Mouse (Mus musculus) limb, embryonic 14.5 days (tissue): ENCODE measurements around the gene Zbtb20. TPM values are rescaled to one million over a fixed set of nuclear protein-coding genes. Genes with fewer than 3 reads are reported as not detected.

Experiments
- ATAC-seq: fragments of 200-750 bp; cut with Nextera tagmentation; 2 replicates; pipeline ENCODE4 v1.8.0; 2017; ENCODE audit warnings: low read depth, moderate number of reproducible peaks, moderate TSS enrichment; ENCODE audit not compliant: low FRiP score
- DNase-seq: peaks from one replicate; pipeline ENCODE4 v3.0.0-alpha.2; 2015; ENCODE audit warnings: low spot score
- H3K27ac ChIP-seq: fragments of 300-500 bp; sonication (generic); replicated peaks from 2 replicates; pipeline ENCODE4 v1.5.1; 2014; ENCODE audit warnings: low read depth, mild to moderate bottlenecking, low read length, moderate library complexity, mixed read lengths
- H3K27me3 ChIP-seq: fragments of 300-500 bp; sonication (generic); 2 replicates; pipeline ENCODE4 v1.6.1; 2014; ENCODE audit warnings: low read length, mixed read lengths; ENCODE audit not compliant: control insufficient read depth, insufficient read depth
- H3K36me3 ChIP-seq: fragments of 300-500 bp; sonication (generic); 2 replicates; pipeline ENCODE4 v1.6.1; 2014; ENCODE audit warnings: mild to moderate bottlenecking, low read length, moderate library complexity, mixed read lengths; ENCODE audit not compliant: control insufficient read depth, insufficient read depth
- H3K4me1 ChIP-seq: fragments of 300-500 bp; sonication (generic); 2 replicates; pipeline ENCODE4 v1.6.1; 2014; ENCODE audit warnings: antibody characterized with exemption, low read length, mixed read lengths; ENCODE audit not compliant: control insufficient read depth, insufficient read depth
- H3K4me2 ChIP-seq: fragments of 300-500 bp; sonication (generic); replicated peaks from 2 replicates; pipeline ENCODE4 v1.6.1; 2014; ENCODE audit warnings: low read depth, mild to moderate bottlenecking, low read length, moderate library complexity; ENCODE audit not compliant: severe bottlenecking
- H3K4me3 ChIP-seq: fragments of 300-500 bp; sonication (generic); replicated peaks from 2 replicates; pipeline ENCODE4 v1.5.1; 2014; ENCODE audit warnings: low read length
- H3K9ac ChIP-seq: fragments of 300-500 bp; sonication (generic); 2 replicates; pipeline ENCODE4 v1.6.1; 2014; ENCODE audit warnings: mild to moderate bottlenecking, low read depth, low read length, moderate library complexity; ENCODE audit not compliant: severe bottlenecking
- H3K9me3 ChIP-seq: fragments of 300-500 bp; sonication (generic); 2 replicates; pipeline ENCODE4 v1.6.1; 2016; ENCODE audit warnings: low read length; ENCODE audit not compliant: control insufficient read depth
- POLR2A ChIP-seq: fragments of 200-500 bp; IDR thresholded peaks from 2 replicates; pipeline ENCODE4 v1.8.0; 2012; ENCODE audit warnings: inconsistent platforms, mild to moderate bottlenecking, moderate library complexity, borderline replicate concordance; ENCODE audit not compliant: insufficient read depth, insufficient read length; ENCODE audit errors: extremely low read depth
- WGBS: fragments of 180-500 bp; shearing (Covaris S2); extraction: QIAGEN DNeasy Blood & Tissue Kit; methylation state at CpG from one replicate; pipeline ENCODE4 v1.1.7; 2014; 5-methylcytosine and 5-hydroxymethylcytosine counted together
- polyA plus RNA-seq, 2 experiments: library from polyadenylated mRNA; depleted of rRNA in 1 of 2; stranded (reverse) in 1 of 2; unstranded in 1 of 2; fragments of >200 nt; fragmentation: Nextera tagmentation in 1 of 2; extraction: Ambion mirVana in 1 of 2; gene quantifications; 2 replicates each; pipeline versions ENCODE4 v1.2.1 to v1.2.3; 2012 to 2014

Gene Zbtb20
- polyA plus RNA-seq, 2 experiments = 2.5 to 17.6 TPM

- no peak for TF ChIP-seq POLR2A
- 0 out of 2 replicates have a peak, but pooled peaks cover 7% of the 10 kb centered on the region for H3K4me1 ChIP-seq
- no peak overlapping the region for H3K9ac ChIP-seq
- ATAC-seq (no peak), DNase-seq (no peak)
- WGBS = 30% methylated on average over 2 of the region's 2 CpGs
- no peak overlapping the region for H3K27ac ChIP-seq
- H3K4me3 ChIP-seq = no peak overlapping the region
- no peaks in the 10 kb centered on the region for H3K27me3 ChIP-seq
- no peaks in the 10 kb centered on the region for H3K36me3 ChIP-seq
- H3K9me3 ChIP-seq = no peaks in the 10 kb centered on the region
- no peak overlapping the region for H3K4me2 ChIP-seq
These were observed 744.7 kb downstream of the Zbtb20 start for GRCm38 (mm10) chr16:43620359-43620758.

- H3K9ac ChIP-seq = no peak overlapping the region
- WGBS = 78% methylated on average over 5 of the region's 5 CpGs
- no peak overlapping the region for H3K27ac ChIP-seq
- no peaks in the 10 kb centered on the region for H3K9me3 ChIP-seq
- H3K4me3 ChIP-seq = no peak overlapping the region
- ATAC-seq (no peak), DNase-seq (no peak)
- 0 out of 2 replicates have a peak, but pooled peaks cover 4% of the 10 kb centered on the region for H3K4me1 ChIP-seq
- H3K27me3 ChIP-seq = no peaks in the 10 kb centered on the region
- TF ChIP-seq POLR2A = no peak
- H3K4me2 ChIP-seq = no peak overlapping the region
- no peaks in the 10 kb centered on the region for H3K36me3 ChIP-seq
These were observed 747.8 kb downstream of the Zbtb20 start for GRCm38 (mm10) chr16:43623315-43624000.

GRCm38 (mm10) chr16:43624876-43625275, 749.2 kb downstream of the Zbtb20 start:
- Histone ChIP-seq H3K4me1 (0 out of 2 replicates have a peak, but pooled peaks cover 4% of the 10 kb centered on the region), H3K27me3 (no peaks in the 10 kb centered on the region), H3K27ac (no peak overlapping the region), H3K4me2 (no peak overlapping the region), H3K4me3 (no peak overlapping the region), H3K9ac (no peak overlapping the region), H3K36me3 (no peaks in the 10 kb centered on the region), H3K9me3 (no peaks in the 10 kb centered on the region)
- 56% methylated on average over 4 of the region's 4 CpGs for WGBS
- DNase-seq = no peak
- ATAC-seq = no peak
- TF ChIP-seq POLR2A = no peak

- no peak for TF ChIP-seq POLR2A
- ATAC-seq = no peak
- H3K4me3 ChIP-seq = no peak overlapping the region
- H3K36me3 ChIP-seq = no peaks in the 10 kb centered on the region
- H3K4me2 ChIP-seq = no peak overlapping the region
- H3K9me3 ChIP-seq = no peaks in the 10 kb centered on the region
- H3K4me1 ChIP-seq = 0 out of 2 replicates have a peak, but pooled peaks cover 2% of the 10 kb centered on the region
- WGBS = 75% methylated on average over 2 of the region's 2 CpGs
- no peak overlapping the region for H3K27ac ChIP-seq
- H3K9ac ChIP-seq = no peak overlapping the region
- DNase-seq = peak; percentile 11
- no peaks in the 10 kb centered on the region for H3K27me3 ChIP-seq
These were observed 749.6 kb downstream of the Zbtb20 start for GRCm38 (mm10) chr16:43625289-43625688.

- H3K27ac ChIP-seq = no peak overlapping the region
- WGBS = 89% methylated on average over 5 of the region's 5 CpGs
- H3K4me2 ChIP-seq = no peak overlapping the region
- no peak overlapping the region for H3K4me3 ChIP-seq
- ATAC-seq (no peak), DNase-seq (no peak)
- no peaks in the 10 kb centered on the region for H3K36me3 ChIP-seq
- H3K9ac ChIP-seq = no peak overlapping the region
- no peaks in the 10 kb centered on the region for H3K27me3 ChIP-seq
- no peaks in the 10 kb centered on the region for H3K4me1 ChIP-seq
- H3K9me3 ChIP-seq = no peaks in the 10 kb centered on the region
- no peak for TF ChIP-seq POLR2A
These were observed 750.3 kb downstream of the Zbtb20 start for GRCm38 (mm10) chr16:43625956-43626355.
